In genomic region chr8:35300881-35301521, GRCm38 (mm10) we compare ENCODE assay signal across 8 mouse cellular contexts.
A peak's percentile ranks its signal among the peaks of the same experiment; 100 is the strongest.
DNase-seq lines count a peak whose midpoint lies in the region; ATAC-seq lines count a peak whose summit lies in the region.

No protein-coding gene starts in this region.

- DNase-seq in frontal cortex, postnatal 10 days (ENCODE audit: low spot score in 2 of 2), result peak; percentile 12 to 22
- DNase-seq in frontal cortex, postnatal 25 days (ENCODE audit: low spot score in 2 of 2), result no peak
- DNase-seq in retina, postnatal 1 day, result peak; percentile 14
- no peak for DNase-seq in retina, embryonic 14.5 days (ENCODE audit: low spot score)
- peak; percentile 26 to 39 for DNase-seq in heart, postnatal 36 days
- peak; percentile 18 for DNase-seq in telencephalon, adult 2 months (ENCODE audit: low read depth, low spot score)
- no peak for DNase-seq in adipocyte (ENCODE audit: low spot score)

- ATAC-seq in CD4-positive, CD25-positive, alpha-beta regulatory T cell, adult 4 months, result no peak

- intact Hi-C loops in heart, postnatal 36 days (cut with DNase I), result loop anchor here (5.0 kb wide), 1 partner anchor 94 kb away; no protein-coding TSS in a partner anchor

Comparison
In these comparisons a context has a peak if more than half of its experiments do, and no peak if none do; other contexts are left out.
1. DNase-seq: peak in frontal cortex, postnatal 10 days (2 of 2), retina, postnatal 1 day (single experiment), heart, postnatal 36 days (2 of 2) and telencephalon, adult 2 months (single experiment); none in frontal cortex, postnatal 25 days (0 of 2), retina, embryonic 14.5 days (single experiment) and adipocyte (single experiment).